Mouse (Mus musculus) urinary bladder, postnatal 4 days (tissue): ENCODE measurements around the gene Fam129b.
"Not testable (repeated sequence)": the region's sequence is repeated elsewhere in the genome, so short reads cannot be mapped to it uniquely, and the experiment has no call there.

Experiments used
- DNase-seq, 2 experiments: peaks; one replicate each; pipeline ENCODE4 v3.0.0; 2021 to 2022; ENCODE audit warnings: low spot score in 2 of 2

Gene Fam129b

GRCm38 (mm10) chr2:32875675-32876489 lies at the start of gene Fam129b:
Fam129b (plus strand) TSS chr2:32876114.
- peak; percentile 88 to 89 for DNase-seq

GRCm38 (mm10) chr2:32828979-32829676 lies 46.8 kb upstream of the Fam129b start:
- DNase-seq = no peak

- no peak for DNase-seq
These were observed 41.4 kb upstream of the Fam129b start for GRCm38 (mm10) chr2:32834496-32834895.

GRCm38 (mm10) chr2:32835588-32835987 lies 40.3 kb upstream of the Fam129b start:
- no peak for DNase-seq

- DNase-seq = no peak
These were observed 37.6 kb upstream of the Fam129b start for GRCm38 (mm10) chr2:32838147-32838884.

GRCm38 (mm10) chr2:32839261-32839660 lies 36.7 kb upstream of the Fam129b start:
- no peak for DNase-seq

GRCm38 (mm10) chr2:32841099-32841498 lies 34.8 kb upstream of the Fam129b start:
- no peak for DNase-seq

GRCm38 (mm10) chr2:32842558-32842957 lies 33.4 kb upstream of the Fam129b start:
- no peak for DNase-seq

GRCm38 (mm10) chr2:32845572-32846100 lies 30.3 kb upstream of the Fam129b start:
- no peak for DNase-seq

GRCm38 (mm10) chr2:32846101-32846804 lies 29.7 kb upstream of the Fam129b start:
- DNase-seq = peak; percentile 61 to 70

GRCm38 (mm10) chr2:32846805-32847467 lies 29.0 kb upstream of the Fam129b start, which contains the start of gene Stxbp1:
Stxbp1 (minus strand) TSS chr2:32847245.
- peak; percentile 90 to 91 for DNase-seq

- no peak for DNase-seq
These were observed 28.5 kb upstream of the Fam129b start for GRCm38 (mm10) chr2:32847468-32847821.

GRCm38 (mm10) chr2:32852156-32852555 lies 23.8 kb upstream of the Fam129b start:
- peak in 1 of 2 experiments; percentile 35 for DNase-seq

- not testable (repeated sequence) for DNase-seq
These were observed 22.2 kb upstream of the Fam129b start for GRCm38 (mm10) chr2:32853716-32854115.

- DNase-seq = peak; percentile 77 to 94
These were observed 21.7 kb upstream of the Fam129b start for GRCm38 (mm10) chr2:32854206-32854605.

GRCm38 (mm10) chr2:32855046-32855785 lies 20.7 kb upstream of the Fam129b start:
- no peak for DNase-seq

- no peak for DNase-seq
These were observed 20.0 kb upstream of the Fam129b start for GRCm38 (mm10) chr2:32855790-32856465.

GRCm38 (mm10) chr2:32857584-32857983 lies 18.3 kb upstream of the Fam129b start:
- DNase-seq = peak; percentile 78 to 86

GRCm38 (mm10) chr2:32859010-32859621 lies 16.8 kb upstream of the Fam129b start:
- no peak for DNase-seq
